Mouse (Mus musculus): ENCODE data around the gene Wdr53.
"Not testable (repeated sequence)": the region's sequence is repeated elsewhere in the genome, so short reads cannot be mapped to it uniquely, and the experiment has no call there.

Gene Wdr53

DNA sequence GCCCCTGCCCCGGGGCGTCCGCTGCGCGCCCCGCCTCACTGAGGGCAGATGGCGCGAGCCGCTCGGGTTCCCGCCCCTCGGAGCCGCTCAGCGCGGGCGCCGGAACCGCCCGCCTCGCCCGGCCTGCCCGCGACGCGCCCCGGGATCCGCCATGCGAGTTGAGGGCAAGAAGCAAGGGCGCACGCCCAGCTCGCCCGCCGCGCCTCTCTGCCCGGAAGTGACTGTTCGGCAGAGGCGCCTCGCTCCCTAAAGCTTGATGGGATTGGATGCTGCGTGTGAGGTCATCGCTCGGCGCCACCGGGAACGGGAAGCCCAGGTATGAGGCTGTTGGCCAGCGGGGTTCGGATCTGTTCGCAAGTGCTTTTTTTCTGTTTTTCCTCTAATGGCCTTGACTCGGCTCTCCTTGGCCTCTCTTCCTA, at the start of gene Wdr53, which contains the start of gene Fbxo45:
TSS of gene Wdr53 (plus strand) at position 276 of the 419 bp plus-strand sequence.
TSS of gene Fbxo45 (minus strand) at position 207 of the 419 bp plus-strand sequence.
- peak; percentile 94 for DNase-seq (ENCODE audit: low read depth)

DNA sequence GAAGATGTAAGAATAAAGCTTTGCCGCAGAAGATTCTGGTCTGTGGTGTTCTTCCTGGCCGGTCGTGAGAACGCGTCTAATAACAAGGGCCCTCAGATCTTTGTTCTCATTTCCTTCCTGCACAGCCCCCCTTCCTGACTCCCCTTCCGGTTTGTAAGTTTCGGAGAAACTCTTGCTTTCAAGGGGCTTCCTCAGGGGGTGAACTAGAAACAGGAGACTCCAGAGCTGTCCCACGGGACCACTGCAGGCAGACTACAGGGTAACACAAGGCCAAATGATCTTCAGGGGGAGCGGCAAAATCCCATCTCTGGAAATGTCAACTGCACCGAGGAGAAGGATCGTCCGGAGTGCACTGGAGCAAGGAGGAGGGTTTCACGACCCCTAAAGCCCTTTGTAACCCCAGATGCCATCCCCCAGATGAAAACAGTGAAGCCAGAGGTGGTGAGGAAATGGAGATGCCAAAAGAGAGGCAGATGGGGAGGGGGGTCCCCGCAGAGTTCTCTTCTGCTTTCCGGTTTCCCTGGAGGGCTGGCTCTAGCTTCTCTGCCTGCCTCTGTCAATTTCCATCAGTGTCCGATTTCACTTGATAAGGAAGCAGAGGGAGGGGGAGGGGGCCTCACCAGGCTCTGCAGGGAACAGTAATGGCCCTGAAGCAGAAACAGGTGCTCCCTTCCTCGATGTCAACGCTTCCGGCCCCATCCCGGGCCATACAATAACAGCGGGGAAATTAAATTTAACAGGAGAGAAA, 46.6 kb upstream of the Wdr53 start:
- DNase-seq (ENCODE audit: low read depth): no peak

DNA sequence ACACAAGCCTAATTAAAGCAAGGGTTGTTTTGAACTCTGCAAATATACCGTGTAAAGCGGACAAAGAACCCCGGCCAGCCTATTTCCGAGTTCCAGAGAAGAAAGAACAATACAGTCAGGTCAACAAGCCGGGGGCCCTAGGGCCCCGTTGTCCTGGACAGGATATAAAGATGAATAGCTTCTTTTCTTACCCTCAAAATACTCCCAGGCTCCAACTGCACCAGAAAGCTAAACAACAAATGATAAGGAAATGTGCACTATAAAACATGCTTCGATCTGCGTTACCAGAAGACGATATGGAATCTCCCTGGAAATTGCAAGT, 46.1 kb upstream of the Wdr53 start:
- DNase-seq (ENCODE audit: low read depth): no peak

DNA sequence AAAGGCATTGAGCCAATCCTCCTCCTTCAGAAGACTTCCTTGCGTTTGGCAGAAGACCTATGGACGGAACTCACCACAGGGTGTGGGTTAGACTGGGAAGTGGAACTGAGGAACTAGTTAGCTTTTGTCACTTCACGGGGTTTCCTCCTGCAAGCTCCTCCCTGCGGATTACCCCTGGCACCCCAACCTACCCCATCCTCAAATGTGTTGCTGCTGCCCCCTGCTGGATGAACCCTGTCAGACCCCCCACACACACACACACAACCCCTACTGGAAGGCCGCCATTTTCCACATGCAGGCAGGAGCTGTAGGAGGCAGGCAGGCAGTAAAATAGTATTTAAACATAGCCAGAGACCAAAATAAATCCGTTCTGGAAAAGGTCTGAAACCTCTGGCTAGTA, 44.3 kb upstream of the Wdr53 start:
- DNase-seq (ENCODE audit: low read depth): peak; percentile 59

DNA sequence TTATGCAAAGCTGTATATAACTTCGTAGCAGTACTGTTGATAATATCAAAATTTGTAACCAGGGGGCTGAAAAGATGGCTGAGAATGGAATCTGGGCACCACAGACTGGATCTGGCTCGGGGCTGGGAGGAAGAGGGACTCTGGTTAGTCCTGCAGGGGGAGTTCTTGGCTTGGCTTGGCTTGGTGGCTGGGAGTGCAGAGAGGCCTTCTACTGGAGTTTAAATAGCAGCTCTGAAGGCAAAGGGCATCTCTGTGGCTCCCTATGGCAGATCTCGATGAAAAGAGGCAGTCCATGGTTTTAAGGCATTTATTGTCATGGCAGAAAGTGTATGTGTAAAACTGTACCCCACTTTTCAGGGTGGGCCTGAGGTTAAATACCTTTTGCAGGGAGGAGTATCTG, 42.1 kb upstream of the Wdr53 start:
- DNase-seq (ENCODE audit: low read depth): no peak

DNA sequence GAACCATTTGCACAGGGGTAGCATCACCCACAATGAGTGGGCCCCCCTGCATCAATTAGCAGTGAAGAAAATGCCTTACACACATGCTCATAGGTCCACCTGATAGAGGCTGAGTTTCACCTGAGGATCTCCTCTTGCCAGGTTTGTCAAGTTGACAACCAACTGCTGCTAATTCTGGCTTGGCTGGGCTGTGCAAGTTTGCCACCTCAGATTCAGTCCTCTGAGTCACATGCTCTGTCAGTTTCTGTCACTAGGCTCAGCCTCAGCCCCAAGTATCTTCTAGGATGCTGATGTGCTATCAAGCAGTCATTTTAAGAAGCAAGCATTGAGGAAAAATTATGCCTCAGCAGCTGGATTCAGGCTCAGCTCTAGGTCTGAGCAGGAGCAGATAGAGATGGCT, 32.9 kb upstream of the Wdr53 start:
- no peak for DNase-seq (ENCODE audit: low read depth)

DNA sequence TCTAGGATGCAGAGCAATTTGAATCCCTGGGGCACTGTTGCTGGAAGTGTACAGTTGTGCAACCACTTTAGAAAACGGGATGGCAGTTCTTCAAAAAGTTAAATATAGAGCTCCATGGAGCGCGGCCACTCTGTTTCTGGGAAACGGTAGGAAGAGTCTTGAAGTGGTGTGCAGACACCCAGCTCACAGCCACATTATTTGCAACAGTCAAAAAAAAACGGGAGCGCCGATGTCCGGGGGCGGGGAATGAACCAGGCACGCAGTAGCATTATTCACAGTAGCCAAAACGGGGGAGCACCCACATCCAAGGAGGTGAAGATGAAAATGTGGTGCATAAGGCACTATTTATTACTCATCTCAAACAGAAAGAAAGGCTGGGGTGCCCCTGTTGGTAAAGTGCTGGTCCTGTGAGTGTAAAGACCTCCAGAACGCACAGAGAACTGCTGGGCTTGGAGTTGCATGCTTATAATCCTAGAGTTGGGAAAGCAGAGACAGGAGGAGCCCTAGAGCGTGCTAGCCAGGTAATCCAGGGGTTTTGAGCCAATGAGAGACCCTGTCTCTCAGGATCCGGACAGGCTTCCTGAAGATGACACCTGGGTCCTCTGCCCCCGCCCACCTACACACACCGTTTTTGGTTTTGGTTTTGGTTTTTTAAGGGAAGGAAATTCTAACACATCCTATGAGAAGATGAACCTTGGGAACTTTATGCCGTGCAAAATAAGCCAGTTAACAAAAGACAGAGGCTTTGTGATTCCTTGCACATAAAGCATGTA, 32.0 kb upstream of the Wdr53 start:
- DNase-seq (ENCODE audit: low read depth): no peak

DNA sequence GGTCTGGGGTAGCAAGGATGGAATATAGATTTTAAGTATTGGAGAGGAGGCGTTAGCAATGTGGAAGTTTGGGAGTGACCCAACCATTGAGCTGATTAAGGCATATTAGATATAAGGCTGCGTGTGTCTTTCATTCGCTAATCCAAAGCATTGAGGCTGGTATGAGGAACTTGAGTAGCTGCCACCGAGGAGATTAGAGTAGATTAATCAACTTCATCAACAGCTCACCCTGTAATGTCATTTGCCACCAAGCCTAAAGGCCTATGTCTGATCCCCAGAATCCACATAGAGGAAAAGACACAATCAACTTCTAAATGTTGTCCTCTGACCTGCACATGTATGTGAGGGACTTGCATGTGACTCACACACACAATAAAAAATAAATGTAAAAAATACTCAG, 25.2 kb upstream of the Wdr53 start:
- DNase-seq (ENCODE audit: low read depth): no peak

DNA sequence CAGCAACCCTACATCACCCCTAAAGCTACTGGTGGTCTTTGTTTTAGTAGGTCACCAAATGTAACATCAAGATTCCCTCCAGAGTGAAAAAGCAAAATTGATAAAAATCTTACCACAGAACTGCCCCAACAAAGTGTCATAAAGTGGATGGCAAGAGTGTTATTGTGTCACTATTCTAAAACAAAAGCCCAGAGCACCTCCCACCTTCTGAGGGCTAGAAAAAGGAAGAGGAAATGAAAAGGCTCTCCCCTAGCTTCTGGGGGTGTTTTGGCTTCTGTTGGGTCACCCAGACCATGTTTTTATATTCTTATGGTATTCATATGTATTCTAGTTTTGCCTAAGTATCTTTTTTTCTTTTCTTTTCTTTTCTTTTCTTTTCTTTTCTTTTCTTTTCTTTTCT, 24.6 kb upstream of the Wdr53 start:
- DNase-seq (ENCODE audit: low read depth): no peak

DNA sequence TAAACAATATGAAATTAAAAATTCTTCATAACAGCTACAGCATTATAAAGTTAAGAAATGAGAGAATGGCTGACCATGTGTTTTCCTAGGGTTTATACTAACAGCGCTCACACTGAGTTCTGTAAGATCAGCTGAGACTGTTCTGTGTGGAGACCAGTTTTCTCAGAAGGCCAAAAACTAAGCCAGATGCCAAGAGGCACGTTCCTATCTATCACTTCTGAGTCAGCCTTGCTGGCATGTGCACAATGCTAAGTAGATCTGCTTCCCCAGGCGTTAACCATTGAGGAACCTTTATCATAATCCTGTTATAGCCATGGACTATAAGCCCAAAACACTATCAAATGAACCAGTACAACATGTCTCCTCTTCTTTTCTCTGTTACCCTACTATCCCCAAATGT, 15.0 kb upstream of the Wdr53 start:
- DNase-seq (ENCODE audit: low read depth): not testable (repeated sequence)

DNA sequence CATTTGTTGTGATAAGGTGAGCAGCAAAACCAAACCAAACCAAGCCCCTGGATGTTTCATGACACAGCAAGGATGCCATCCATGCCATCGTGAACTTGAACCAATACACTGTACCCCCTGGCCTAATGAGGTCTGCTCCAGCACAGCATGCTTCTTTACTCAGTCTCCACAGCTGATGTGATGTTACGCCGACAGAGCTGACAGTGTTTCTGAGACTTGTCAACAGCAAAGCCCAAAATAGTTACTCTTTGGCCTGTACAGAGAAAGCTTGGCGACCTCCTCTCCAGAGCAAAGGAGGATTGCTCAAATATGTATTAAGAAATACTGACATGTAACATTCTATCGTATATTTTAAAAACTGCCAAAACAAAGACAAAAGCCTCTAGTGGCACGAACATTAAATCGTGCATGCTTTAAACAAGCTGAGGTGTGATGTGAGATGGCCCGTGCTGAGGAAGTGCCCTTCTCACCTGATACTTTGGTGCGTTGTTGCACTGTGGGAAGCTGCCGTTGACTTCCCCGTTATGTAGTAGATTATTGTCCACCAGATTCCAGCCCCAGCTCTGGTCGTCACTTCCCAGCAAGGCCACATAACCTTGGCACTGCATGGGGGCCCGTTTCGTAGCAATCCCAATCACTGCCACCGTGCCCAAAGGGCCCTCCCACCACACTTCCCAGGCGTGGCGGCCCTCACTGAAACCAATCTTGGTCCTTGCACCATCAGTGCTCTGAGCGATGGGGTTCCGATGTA, 8.9 kb upstream of the Wdr53 start:
- no peak for DNase-seq (ENCODE audit: low read depth)

DNA sequence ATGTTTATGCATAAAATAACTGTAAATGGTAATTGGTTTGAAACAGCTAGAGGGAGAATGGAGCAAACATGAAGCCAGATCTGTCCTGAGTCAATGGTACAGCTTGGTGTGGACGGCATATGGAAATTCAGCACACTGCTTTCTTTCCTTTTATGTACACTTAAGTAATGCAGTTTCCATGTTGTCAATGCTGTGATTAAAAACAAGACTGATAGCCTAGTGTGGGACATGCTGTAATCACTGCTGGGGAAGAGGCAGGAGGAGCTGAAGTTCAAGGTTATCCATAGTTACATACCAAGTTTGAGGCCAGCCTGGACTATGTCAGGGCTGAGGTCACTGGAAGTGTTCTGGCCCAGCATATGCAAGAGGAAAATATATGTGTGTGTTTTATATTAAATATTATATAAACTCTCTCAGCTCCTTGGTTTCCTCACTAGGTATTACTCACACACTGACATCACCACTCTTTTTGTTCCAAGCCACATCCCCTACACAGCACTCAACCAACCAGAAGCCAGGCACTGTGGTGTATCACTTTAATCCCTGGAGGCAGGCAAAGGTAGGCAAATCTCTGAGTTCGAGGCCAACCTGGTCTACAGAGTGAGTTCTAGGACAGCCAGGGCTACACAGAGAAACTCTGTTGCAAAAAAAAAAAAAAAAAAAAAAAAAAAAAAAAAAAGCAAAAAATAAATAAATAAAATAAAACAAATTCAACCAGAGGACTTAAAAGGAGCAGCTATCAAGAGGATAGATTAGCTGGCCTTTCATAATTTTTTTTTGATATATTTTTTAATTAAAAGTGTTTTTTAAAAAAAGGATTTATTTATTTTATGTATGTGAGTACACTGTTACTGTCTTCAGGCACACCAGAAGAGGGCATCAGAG, 7.4 kb upstream of the Wdr53 start:
- DNase-seq (ENCODE audit: low read depth): no peak

DNA sequence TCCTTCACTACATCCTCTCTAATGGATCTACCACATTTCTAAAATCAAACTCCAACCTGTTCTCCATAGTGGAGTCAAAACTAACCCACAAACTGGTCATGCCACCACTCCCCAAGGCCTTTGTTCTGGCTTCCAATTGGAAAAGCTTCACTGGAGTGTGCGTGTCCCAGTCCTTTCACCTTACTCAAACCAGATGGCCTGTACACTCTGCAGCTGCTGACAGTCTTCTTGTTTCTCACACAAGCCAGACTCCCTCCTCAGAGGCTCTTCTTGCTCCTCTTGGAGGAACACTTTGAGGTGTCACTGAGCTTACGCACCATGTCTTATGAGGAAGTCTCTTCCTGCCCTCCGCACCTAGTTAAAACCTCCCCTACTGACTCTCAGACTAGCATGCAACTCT, 3.1 kb upstream of the Wdr53 start:
- no peak for DNase-seq (ENCODE audit: low read depth)

DNA sequence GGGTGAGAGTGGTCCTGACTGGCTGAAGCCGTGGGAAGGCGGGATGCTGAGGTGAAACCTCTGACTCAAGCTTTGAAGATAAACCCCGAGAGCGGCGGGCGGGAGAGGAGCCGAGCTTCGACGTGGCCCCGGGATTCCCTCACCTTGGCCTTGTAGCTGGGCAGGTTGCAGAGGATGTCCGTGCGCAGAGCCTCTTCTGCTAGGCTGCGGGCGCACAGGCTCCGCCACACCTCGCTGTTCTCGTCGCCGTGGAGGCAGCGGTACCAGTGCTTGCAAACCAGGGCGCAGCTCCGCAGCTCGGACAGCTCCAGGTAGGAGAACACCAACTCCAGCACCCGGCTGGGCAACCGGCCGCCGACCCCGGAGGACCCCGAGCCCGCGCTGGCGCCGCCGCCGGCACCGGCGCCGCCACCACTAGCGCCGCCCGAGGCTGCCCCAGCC, 656 bp upstream of the Wdr53 start:
- DNase-seq (ENCODE audit: low read depth): peak; percentile 40

DNA sequence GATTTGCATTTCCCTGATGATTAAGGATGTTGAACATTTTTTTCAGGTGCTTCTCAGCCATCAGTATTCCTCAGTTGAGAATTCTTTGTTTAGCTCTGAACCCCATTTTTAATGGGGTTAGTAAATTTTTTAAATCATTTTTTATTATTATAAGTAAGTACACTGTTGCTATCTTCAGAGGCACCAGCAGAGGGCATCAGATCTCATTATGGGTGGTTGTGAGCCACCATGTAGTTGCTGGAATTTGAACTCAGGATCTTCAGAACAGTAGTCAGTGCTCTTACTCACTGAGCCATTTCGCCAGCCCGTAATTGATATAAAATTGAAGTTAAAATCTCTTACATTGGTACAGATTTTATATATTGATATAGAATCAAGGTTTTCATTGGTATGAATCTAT, 17.2 kb downstream of the Wdr53 start:
- DNase-seq (ENCODE audit: low read depth): not testable (repeated sequence)

DNA sequence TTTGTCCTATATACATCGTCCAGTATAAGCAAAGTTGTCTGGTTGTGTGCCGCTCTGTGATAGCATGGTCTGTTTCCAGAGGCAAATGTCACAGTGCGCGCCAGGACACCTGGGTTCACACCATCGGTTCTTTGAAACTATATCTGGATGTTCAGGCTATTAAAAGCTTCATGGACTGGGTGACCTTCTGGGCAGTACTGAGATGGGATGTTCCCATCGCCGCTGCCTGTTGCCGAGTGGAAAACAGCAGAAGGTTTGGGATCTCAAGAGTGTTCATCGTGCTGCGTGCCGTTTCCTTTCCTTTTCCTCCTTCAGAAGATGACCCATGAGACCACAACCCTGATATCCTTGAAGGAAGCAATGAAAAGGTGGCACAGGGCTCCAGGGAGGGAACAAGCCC, 24.3 kb downstream of the Wdr53 start, which contains the start of gene Smco1:
TSS of gene Smco1 (plus strand) at position 178 of the 400 bp plus-strand sequence.
- DNase-seq (ENCODE audit: low read depth): no peak

DNA sequence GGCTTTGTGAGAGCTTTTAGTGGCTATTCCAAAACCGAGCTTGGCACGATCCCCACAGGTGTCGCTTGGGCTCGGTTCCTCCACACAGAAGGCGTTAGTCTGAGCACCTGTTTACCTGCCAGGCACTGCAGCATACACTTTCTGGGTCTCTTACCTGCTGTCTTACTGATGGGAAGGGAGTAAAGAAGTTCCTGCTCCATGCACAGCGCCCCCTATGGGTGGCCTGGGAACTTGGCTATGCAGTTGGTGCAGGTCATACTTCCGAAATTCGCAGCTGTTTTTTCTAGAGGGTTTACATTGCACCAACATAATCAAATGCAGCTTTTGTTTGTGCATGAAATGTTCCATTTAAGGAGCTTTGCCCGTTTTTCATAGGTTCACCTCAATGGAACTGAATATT, 26.3 kb downstream of the Wdr53 start:
- no peak for DNase-seq (ENCODE audit: low read depth)

DNA sequence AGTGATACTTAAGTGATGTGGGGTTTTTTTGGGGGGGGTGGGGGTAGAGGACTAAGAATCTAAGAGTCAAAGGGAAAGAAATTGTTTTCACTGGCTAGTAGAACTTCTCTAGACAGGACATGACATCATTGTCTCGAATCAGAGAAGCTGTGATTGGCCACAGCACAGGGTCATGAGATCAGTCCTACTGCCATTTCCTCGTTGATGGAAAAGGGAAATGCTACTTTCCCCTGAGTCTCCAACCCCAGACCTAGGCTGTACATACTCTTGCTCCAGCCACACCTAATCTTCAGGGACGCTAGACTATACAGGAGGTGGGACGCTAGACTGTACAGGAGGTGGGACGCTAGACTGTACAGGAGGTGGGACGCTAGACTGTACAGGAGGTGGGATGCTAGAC, 28.0 kb downstream of the Wdr53 start:
- DNase-seq (ENCODE audit: low read depth): no peak

DNA sequence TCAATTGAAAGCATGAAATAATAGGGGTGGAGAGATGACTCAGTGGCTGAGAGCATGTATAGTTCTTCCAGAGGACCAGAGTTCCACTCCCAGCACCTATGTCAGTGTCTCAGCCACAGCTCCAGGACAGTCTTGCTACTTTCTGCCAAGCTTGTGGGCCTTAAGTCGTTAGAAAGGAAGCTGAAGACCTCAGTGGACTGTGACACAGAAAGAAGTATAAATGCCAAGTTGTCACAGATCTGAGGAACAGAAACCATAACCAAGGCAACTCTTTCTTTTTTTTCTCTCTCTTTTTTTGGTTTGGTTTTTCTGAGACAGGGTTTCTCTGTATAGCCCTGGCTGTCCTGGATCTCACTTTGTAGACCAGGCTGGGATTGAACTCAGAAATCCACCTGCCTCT, 28.8 kb downstream of the Wdr53 start:
- DNase-seq (ENCODE audit: low read depth): no peak

DNA sequence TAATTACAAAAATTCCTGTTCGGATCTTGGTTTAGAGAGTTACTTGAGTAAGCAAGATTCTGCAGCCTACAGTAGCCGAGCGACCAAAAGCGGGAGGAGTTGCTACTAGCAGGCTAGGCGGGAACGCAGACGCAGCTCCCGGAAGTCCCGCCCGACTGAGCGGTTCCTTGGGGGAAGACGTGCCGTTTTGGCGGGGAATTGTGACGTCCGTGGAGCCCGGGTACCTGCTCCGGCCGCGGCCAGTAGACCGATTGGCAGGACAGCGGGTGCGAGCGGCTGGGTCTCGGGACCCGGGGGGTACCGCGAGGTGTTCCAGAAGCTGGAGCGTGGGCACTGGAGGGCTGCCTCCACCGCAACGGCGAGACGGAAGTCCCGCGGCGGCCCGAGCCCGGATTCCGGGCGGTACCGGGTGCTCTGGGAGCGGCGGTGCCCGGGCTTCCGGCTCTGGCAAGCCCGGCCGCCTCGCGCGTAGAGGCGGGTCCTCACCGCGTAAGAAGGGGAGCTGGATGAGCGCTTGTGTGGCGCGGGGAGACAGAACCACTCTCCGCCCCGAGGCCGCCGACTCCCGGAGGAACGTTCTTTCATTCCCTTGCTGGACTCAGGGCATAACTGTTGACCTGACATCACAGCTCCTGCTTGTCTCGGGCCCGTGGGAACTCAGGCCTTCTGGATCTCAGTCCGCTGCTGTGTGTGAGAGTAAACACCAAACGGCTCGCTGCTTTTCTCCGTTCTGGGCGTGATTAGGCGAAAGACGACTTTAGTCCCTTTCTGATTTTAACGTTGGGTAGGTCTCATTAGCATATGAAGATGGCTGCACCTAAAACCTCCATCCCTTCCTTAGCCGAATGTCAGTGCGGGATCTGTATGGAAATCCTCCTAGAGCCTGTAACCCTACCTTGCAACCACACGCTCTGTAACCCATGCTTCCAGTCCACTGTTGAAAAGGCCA, 30.6 kb downstream of the Wdr53 start, which contains the start of gene Rnf168:
TSS of gene Rnf168 (plus strand) at position 152 of the 949 bp plus-strand sequence.
- DNase-seq (ENCODE audit: low read depth): peak; percentile 90

Data from c-Kit-positive CD71-positive TER-119-negative erythroid progenitor cells, embryonic 14.5 days (primary cell).